Mouse (Mus musculus): Measurements from ENCODE around the gene Olfr1507. TPM values are rescaled to one million over a fixed set of nuclear protein-coding genes. Genes with fewer than 3 reads are reported as not detected.

Gene Olfr1507
- total and polyA plus RNA-seq, 2 experiments from 2014 or later, result not detected

GRCm38 (mm10) chr14:52451138-52451537 lies 44.4 kb downstream of the Olfr1507 start:
- no peaks in the 10 kb centered on the region for H3K27me3 ChIP-seq (ENCODE audit: insufficient read depth, low read length)
- H3K4me3 ChIP-seq (ENCODE audit: low read depth, low read length), result no peak overlapping the region
- H3K27ac ChIP-seq (ENCODE audit: low read depth, low read length), result no peak overlapping the region
- H3K9ac ChIP-seq (replicated peaks; ENCODE audit: low read length, poor library complexity, severe bottlenecking), result no peak overlapping the region
- H3K36me3 ChIP-seq (ENCODE audit: insufficient read depth, low read length), result no peaks in the 10 kb centered on the region
- TF ChIP-seq CTCF (IDR thresholded peaks at IDR 0.05), result no peak
- no peak overlapping the region for H3K4me2 ChIP-seq (ENCODE audit: low read depth, low read length, poor library complexity, severe bottlenecking)
- ATAC-seq (ENCODE audit: low FRiP score), result no peak
- DNase-seq (ENCODE audit: low spot score), result no peak
- no peaks in the 10 kb centered on the region for H3K9me3 ChIP-seq (ENCODE audit: low read length)
- whole genome bisulfite sequencing, result 91% methylated on average over 8 of the region's 8 CpGs
- no peaks in the 10 kb centered on the region for H3K4me1 ChIP-seq (ENCODE audit: insufficient read depth, low read length)

GRCm38 (mm10) chr14:52442690-52443089 lies 52.9 kb downstream of the Olfr1507 start, which contains the start of gene Olfr1509:
Olfr1509 (plus strand) TSS chr14:52442990.
- no peak for TF ChIP-seq CTCF (IDR thresholded peaks at IDR 0.05)
- H3K9me3 ChIP-seq (ENCODE audit: low read length), result no peaks in the 10 kb centered on the region
- no peak for DNase-seq (ENCODE audit: low spot score)
- H3K4me2 ChIP-seq (ENCODE audit: low read depth, low read length, poor library complexity, severe bottlenecking), result no peak within 1 kb of the TSS
- ATAC-seq (ENCODE audit: low FRiP score), result no peak
- no peaks in the 10 kb centered on the region for H3K36me3 ChIP-seq (ENCODE audit: insufficient read depth, low read length)
- H3K4me3 ChIP-seq (ENCODE audit: low read depth, low read length), result no peak within 1 kb of the TSS
- H3K27me3 ChIP-seq (ENCODE audit: insufficient read depth, low read length), result no peaks in the 10 kb centered on the region
- H3K4me1 ChIP-seq (ENCODE audit: insufficient read depth, low read length), result no peaks in the 10 kb centered on the region
- H3K27ac ChIP-seq (ENCODE audit: low read depth, low read length), result no peak within 1 kb of the TSS
- no peak within 1 kb of the TSS for H3K9ac ChIP-seq (replicated peaks; ENCODE audit: low read length, poor library complexity, severe bottlenecking)

Other genes starting within 250 kb of the Olfr1507 start
- gene Chd8, start 238.0 kb downstream of the Olfr1507 start, total RNA-seq (2014; rRNA removed), result 109 and 128 TPM in 2 replicates
- gene Chd8, start 238.0 kb downstream of the Olfr1507 start, polyA plus RNA-seq (2015; fragmentation: Nextera tagmentation; extraction: Ambion mirVana), result 27.9 and 31.9 TPM in 2 replicates
- gene Tox4, start 216.6 kb downstream of the Olfr1507 start, total RNA-seq (2014; rRNA removed), result 54.7 and 58.5 TPM in 2 replicates
- 44.9 and 47.7 TPM in 2 replicates for gene Tox4, start 216.6 kb downstream of the Olfr1507 start, polyA plus RNA-seq (2015; fragmentation: Nextera tagmentation; extraction: Ambion mirVana)
- gene Rab2b, start 216.2 kb downstream of the Olfr1507 start, total RNA-seq (2014; rRNA removed), result 56.7 and 57.7 TPM in 2 replicates
- gene Rab2b, start 216.2 kb downstream of the Olfr1507 start, polyA plus RNA-seq (2015; fragmentation: Nextera tagmentation; extraction: Ambion mirVana), result 48.2 and 57.6 TPM in 2 replicates
- gene Mettl3, start 190.6 kb downstream of the Olfr1507 start, total RNA-seq (2014; rRNA removed), result 19.6 and 22.6 TPM in 2 replicates
- gene Mettl3, start 190.6 kb downstream of the Olfr1507 start, polyA plus RNA-seq (2015; fragmentation: Nextera tagmentation; extraction: Ambion mirVana), result 24.1 and 24.2 TPM in 2 replicates
- gene Sall2, start 167.0 kb downstream of the Olfr1507 start, total RNA-seq (2014; rRNA removed), result 98.8 and 112 TPM in 2 replicates
- 37.8 and 39.0 TPM in 2 replicates for gene Sall2, start 167.0 kb downstream of the Olfr1507 start, polyA plus RNA-seq (2015; fragmentation: Nextera tagmentation; extraction: Ambion mirVana)
- gene Olfr1513, start 139.3 kb downstream of the Olfr1507 start, total RNA-seq (2014; rRNA removed), result not detected in 2 replicates
- not detected in 2 replicates for gene Olfr1513, start 139.3 kb downstream of the Olfr1507 start, polyA plus RNA-seq (2015; fragmentation: Nextera tagmentation; extraction: Ambion mirVana)
- gene Olfr1512, start 116.6 kb downstream of the Olfr1507 start, total RNA-seq (2014; rRNA removed), result not detected in 2 replicates
- not detected in 2 replicates for gene Olfr1512, start 116.6 kb downstream of the Olfr1507 start, polyA plus RNA-seq (2015; fragmentation: Nextera tagmentation; extraction: Ambion mirVana)
- gene Olfr1511, start 98.4 kb downstream of the Olfr1507 start, total RNA-seq (2014; rRNA removed), result not detected in 2 replicates
- 0.21 TPM in 1 of 2 replicates, not detected in the other for gene Olfr1511, start 98.4 kb downstream of the Olfr1507 start, polyA plus RNA-seq (2015; fragmentation: Nextera tagmentation; extraction: Ambion mirVana)
- not detected in 2 replicates for gene Olfr1510, start 81.4 kb downstream of the Olfr1507 start, total RNA-seq (2014; rRNA removed)
- not detected in 2 replicates for gene Olfr1510, start 81.4 kb downstream of the Olfr1507 start, polyA plus RNA-seq (2015; fragmentation: Nextera tagmentation; extraction: Ambion mirVana)
- not detected in 2 replicates for gene Olfr1509, start 52.8 kb downstream of the Olfr1507 start, total RNA-seq (2014; rRNA removed)
- not detected in 2 replicates for gene Olfr1509, start 52.8 kb downstream of the Olfr1507 start, polyA plus RNA-seq (2015; fragmentation: Nextera tagmentation; extraction: Ambion mirVana)
- gene Olfr1508, start 28.3 kb downstream of the Olfr1507 start, total RNA-seq (2014; rRNA removed), result 0.05 TPM in 1 of 2 replicates, not detected in the other
- gene Olfr1508, start 28.3 kb downstream of the Olfr1507 start, polyA plus RNA-seq (2015; fragmentation: Nextera tagmentation; extraction: Ambion mirVana), result not detected in 2 replicates

Measured in midbrain, postnatal 0 days (tissue).